Mouse (Mus musculus) erythroid progenitor cell, adult 5-6 weeks (primary cell): ENCODE measurements around the gene Atp1b3. TPM values are rescaled to one million over a fixed set of nuclear protein-coding genes. Genes with fewer than 3 reads are reported as not detected.
"Not testable (repeated sequence)": the region's sequence is repeated elsewhere in the genome, so short reads cannot be mapped to it uniquely, and the experiment has no call there.

ENCODE experiments used
- ATAC-seq: replicated peaks from 2 replicates; pipeline ENCODE4 v1.8.0; 2016; ENCODE audit warnings: moderate number of reproducible peaks, mild to moderate bottlenecking, moderate TSS enrichment, inconsistent platforms; ENCODE audit not compliant: poor library complexity, low FRiP score, severe bottlenecking
- total RNA-seq, 2 experiments: library from RNA; stranded (forward) in 1 of 2; stranded (reverse) in 1 of 2; fragments of 150-400 nt in 1 of 2; fragments of 186-747, 209-891 nt in 1 of 2; gene quantifications; 2 replicates each; pipeline versions ENCODE4 v1.2.3 to v1.2.4; 2015 to 2017; ENCODE audit warnings: low replicate concordance in 2 of 2

Gene Atp1b3
- total RNA-seq, 2 experiments from 2014 or later, result 74.0 to 124 TPM

GRCm38 (mm10) chr9:96369654-96370384, 5.6 kb upstream of the Atp1b3 start:
- ATAC-seq, result no peak

GRCm38 (mm10) chr9:96365271-96365872, 1.1 kb upstream of the Atp1b3 start:
- ATAC-seq, result no peak

GRCm38 (mm10) chr9:96363581-96364140, 581 bp downstream of the Atp1b3 start:
- ATAC-seq, result peak; percentile 69

GRCm38 (mm10) chr9:96360056-96360455, 4.2 kb downstream of the Atp1b3 start:
- no peak for ATAC-seq

GRCm38 (mm10) chr9:96353799-96354198, 10.4 kb downstream of the Atp1b3 start:
- peak; percentile 91 for ATAC-seq

GRCm38 (mm10) chr9:96353121-96353769, 11.0 kb downstream of the Atp1b3 start:
- ATAC-seq, result no peak

- not testable (repeated sequence) for ATAC-seq
Measured at GRCm38 (mm10) chr9:96351771-96352170, 12.5 kb downstream of the Atp1b3 start.

GRCm38 (mm10) chr9:96350476-96350875, 13.8 kb downstream of the Atp1b3 start:
- no peak for ATAC-seq

GRCm38 (mm10) chr9:96350010-96350409, 14.2 kb downstream of the Atp1b3 start:
- peak; percentile 77 for ATAC-seq

- no peak for ATAC-seq
Measured at GRCm38 (mm10) chr9:96348885-96349284, 15.4 kb downstream of the Atp1b3 start.

GRCm38 (mm10) chr9:96345750-96346149, 18.5 kb downstream of the Atp1b3 start:
- no peak for ATAC-seq

- ATAC-seq, result no peak
Measured at GRCm38 (mm10) chr9:96331146-96331545, 33.1 kb downstream of the Atp1b3 start.

GRCm38 (mm10) chr9:96328226-96328625, 36.0 kb downstream of the Atp1b3 start:
- no peak for ATAC-seq

- 0 out of 2 replicates have a peak, but pooled peaks have one; percentile 16 for ATAC-seq
Measured at GRCm38 (mm10) chr9:96326496-96326923, 37.7 kb downstream of the Atp1b3 start.

GRCm38 (mm10) chr9:96324502-96324901, 39.7 kb downstream of the Atp1b3 start:
- peak; percentile 11; the same call in 1 of the 2 replicates for ATAC-seq

- ATAC-seq, result no peak
Measured at GRCm38 (mm10) chr9:96322411-96323152, 41.7 kb downstream of the Atp1b3 start.

- no peak for ATAC-seq
Measured at GRCm38 (mm10) chr9:96320551-96320980, 43.7 kb downstream of the Atp1b3 start.

GRCm38 (mm10) chr9:96319333-96319732, 44.9 kb downstream of the Atp1b3 start:
- ATAC-seq, result no peak

- ATAC-seq, result no peak
Measured at GRCm38 (mm10) chr9:96312074-96312473, 52.2 kb downstream of the Atp1b3 start.

GRCm38 (mm10) chr9:96308816-96309215, 55.4 kb downstream of the Atp1b3 start:
- no peak for ATAC-seq
